Mouse (Mus musculus) heart, postnatal 0 days (tissue): Measurements from ENCODE around the gene Gm7534.

ENCODE experiments used
- CTCF ChIP-seq: IDR thresholded peaks from 2 replicates; pipeline ENCODE4 v1.5.1; 2016; ENCODE audit warnings: antibody characterized with exemption, control low read depth, low read depth
- EP300 ChIP-seq: IDR thresholded peaks from 2 replicates; pipeline ENCODE4 v1.6.1; 2016; ENCODE audit warnings: antibody characterized with exemption, low read depth

DNA sequence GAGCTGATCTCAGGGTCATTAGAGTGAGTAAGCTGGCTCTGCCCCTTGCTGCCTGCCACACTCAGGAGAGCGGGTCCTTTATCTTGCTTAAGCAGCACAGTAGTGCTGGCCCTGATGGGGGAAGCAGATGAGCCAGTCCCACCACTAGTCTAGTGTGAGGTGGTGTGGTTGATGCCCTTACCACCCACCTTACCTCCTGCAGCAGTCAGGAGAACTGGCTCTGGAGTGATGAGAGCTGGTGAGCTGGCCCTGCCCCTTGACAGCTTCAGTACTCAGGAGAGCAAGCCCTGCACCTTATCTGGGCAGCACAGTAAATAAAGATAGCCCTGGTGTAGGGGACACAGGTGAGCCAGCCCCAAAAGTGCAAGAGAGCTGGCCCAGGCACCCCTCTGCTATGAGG is 21.7 kb downstream of the Gm7534 start:
- TF ChIP-seq EP300 (no peak), CTCF (no peak)
